Mouse (Mus musculus) forebrain, embryonic 15.5 days (tissue): ENCODE data around the gene Zrsr1. TPM values are rescaled to one million over a fixed set of nuclear protein-coding genes. Genes with fewer than 3 reads are reported as not detected.
A peak's percentile ranks its signal among the peaks of the same experiment; 100 is the strongest.

ENCODE experiments used
- ATAC-seq: fragments of 200-750 bp; cut with Nextera tagmentation; replicated peaks from 2 replicates; pipeline ENCODE4 v1.8.0; 2017; ENCODE audit warnings: mild to moderate bottlenecking, moderate TSS enrichment, moderate library complexity
- H3K27ac ChIP-seq: fragments of 300-500 bp; sonication (generic); replicated peaks from 2 replicates; pipeline ENCODE4 v1.5.1; 2015; ENCODE audit warnings: mild to moderate bottlenecking, inconsistent platforms
- H3K27me3 ChIP-seq: fragments of 300-500 bp; sonication (generic); 2 replicates; pipeline ENCODE4 v1.6.1; 2015; ENCODE audit warnings: inconsistent platforms
- H3K36me3 ChIP-seq: fragments of 300-500 bp; sonication (generic); 2 replicates; pipeline ENCODE4 v1.6.1; 2015; ENCODE audit warnings: mild to moderate bottlenecking, inconsistent platforms
- H3K4me1 ChIP-seq: fragments of 300-500 bp; sonication (generic); 2 replicates; pipeline ENCODE4 v1.6.1; 2015; ENCODE audit warnings: inconsistent platforms
- H3K4me2 ChIP-seq: fragments of 300-500 bp; sonication (generic); replicated peaks from 2 replicates; pipeline ENCODE4 v1.6.1; 2015; ENCODE audit warnings: mild to moderate bottlenecking, inconsistent platforms
- H3K4me3 ChIP-seq: fragments of 300-500 bp; sonication (generic); 2 replicates; pipeline ENCODE4 v1.5.1; 2015; ENCODE audit warnings: mild to moderate bottlenecking, inconsistent platforms
- H3K9ac ChIP-seq: fragments of 300-500 bp; sonication (generic); replicated peaks from 2 replicates; pipeline ENCODE4 v1.6.1; 2015; ENCODE audit warnings: mild to moderate bottlenecking, inconsistent platforms
- H3K9me3 ChIP-seq: fragments of 300-500 bp; sonication (generic); 2 replicates; pipeline ENCODE4 v1.6.1; 2016; ENCODE audit warnings: inconsistent platforms
- WGBS: fragments of 180-500 bp; shearing (Covaris S2); methylation state at CpG from one replicate; pipeline ENCODE4 v1.1.7; 2015; ENCODE audit warnings: mixed read lengths; 5-methylcytosine and 5-hydroxymethylcytosine counted together
- polyA plus RNA-seq: library from polyadenylated mRNA; unstranded; fragments of >200 nt; fragmentation: Nextera tagmentation; extraction: Ambion mirVana; gene quantifications from 2 replicates; pipeline ENCODE4 v1.2.1, GENCODE M21; 2015

Zrsr1 gene
- 5.8 and 6.1 TPM in 2 replicates for polyA plus RNA-seq

DNA sequence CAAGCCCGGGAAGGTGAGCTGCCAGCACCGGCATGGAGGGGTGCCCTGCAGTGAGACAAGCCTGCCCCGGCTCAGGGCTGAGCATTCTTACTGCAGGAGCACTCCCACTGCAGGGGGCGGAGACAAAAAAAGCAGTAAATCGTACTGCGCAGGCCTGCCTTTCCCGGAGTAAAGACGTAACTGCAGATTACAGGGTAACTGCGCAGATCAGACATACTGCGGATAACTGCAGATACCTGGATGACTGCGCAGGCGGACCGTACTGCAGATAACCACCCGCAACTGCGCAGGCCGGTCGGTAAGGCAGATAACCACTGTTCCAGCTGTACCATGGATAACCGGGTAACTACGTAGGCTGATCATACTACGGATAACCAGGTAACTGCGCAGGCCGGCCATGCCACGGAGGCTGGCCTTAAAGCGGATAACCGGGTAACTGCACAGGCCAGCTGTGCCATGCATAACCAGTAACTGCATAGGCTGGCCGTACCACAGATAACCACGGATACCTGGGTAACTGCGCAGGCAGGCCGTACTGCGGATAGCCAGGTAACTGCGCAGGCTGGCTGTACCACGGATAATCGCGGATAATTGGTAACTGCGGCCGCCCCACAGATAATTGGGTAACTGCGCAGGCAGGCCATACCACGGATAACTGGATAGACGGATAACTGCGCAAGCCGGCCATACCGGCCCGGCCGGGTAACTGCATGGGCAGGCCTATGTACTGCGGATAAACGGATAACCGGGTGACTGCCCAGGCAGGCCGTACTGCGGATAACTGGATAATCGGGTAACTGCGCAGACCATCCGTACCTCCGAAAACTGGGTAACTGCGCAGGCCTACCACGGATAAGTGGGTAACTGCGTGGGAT is at the start of gene Zrsr1:
Gene Zrsr1 (plus strand): TSS at position 171 of the 875 bp plus-strand sequence.
- H3K4me2 ChIP-seq, result peak within 1 kb of the TSS; percentile 63
- peaks cover 27% of the 10 kb centered on the region for H3K4me1 ChIP-seq
- H3K27me3 ChIP-seq, result no peaks in the 10 kb centered on the region
- H3K9me3 ChIP-seq, result peaks cover 20% of the 10 kb centered on the region; the same call in 1 of the 2 replicates
- peak within 1 kb of the TSS; percentile 73 for H3K27ac ChIP-seq
- H3K9ac ChIP-seq, result peak within 1 kb of the TSS; percentile 44
- ATAC-seq, result peak; percentile 81
- peak within 1 kb of the TSS; percentile 54 for H3K4me3 ChIP-seq
- 58% methylated on average over 56 of the region's 56 CpGs for WGBS
- H3K36me3 ChIP-seq, result 0 out of 2 replicates have a peak, but pooled peaks cover 2% of the 10 kb centered on the region

DNA sequence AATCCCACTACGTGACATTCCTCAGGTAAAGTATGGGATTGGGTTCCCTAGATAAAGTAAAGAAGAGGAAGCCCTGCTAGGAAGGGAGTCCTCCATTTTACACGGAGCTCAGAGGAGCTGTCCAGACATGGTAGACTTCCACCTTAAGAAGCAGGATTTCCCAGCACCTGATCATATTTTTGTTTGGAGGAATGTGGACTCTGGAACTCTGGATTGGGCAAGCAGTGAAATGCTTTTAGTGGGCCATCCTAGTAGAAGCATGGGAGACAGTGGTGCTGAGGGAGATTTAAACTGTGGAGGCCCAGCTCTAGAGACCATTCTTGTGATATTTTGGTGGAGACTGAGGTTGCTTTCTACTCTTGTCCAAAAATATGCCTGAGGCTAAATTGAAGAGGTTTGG is 49.3 kb upstream of the Zrsr1 start:
- H3K27me3 ChIP-seq, result no peaks in the 10 kb centered on the region
- H3K27ac ChIP-seq, result no peak overlapping the region
- no peaks in the 10 kb centered on the region for H3K36me3 ChIP-seq
- 87% methylated on average over 2 of the region's 2 CpGs for WGBS
- ATAC-seq, result no peak
- H3K4me3 ChIP-seq, result no peak overlapping the region
- H3K9ac ChIP-seq, result no peak overlapping the region
- no peak overlapping the region for H3K4me2 ChIP-seq
- 0 out of 2 replicates have a peak, but pooled peaks cover 3% of the 10 kb centered on the region for H3K4me1 ChIP-seq
- H3K9me3 ChIP-seq, result no peaks in the 10 kb centered on the region

DNA sequence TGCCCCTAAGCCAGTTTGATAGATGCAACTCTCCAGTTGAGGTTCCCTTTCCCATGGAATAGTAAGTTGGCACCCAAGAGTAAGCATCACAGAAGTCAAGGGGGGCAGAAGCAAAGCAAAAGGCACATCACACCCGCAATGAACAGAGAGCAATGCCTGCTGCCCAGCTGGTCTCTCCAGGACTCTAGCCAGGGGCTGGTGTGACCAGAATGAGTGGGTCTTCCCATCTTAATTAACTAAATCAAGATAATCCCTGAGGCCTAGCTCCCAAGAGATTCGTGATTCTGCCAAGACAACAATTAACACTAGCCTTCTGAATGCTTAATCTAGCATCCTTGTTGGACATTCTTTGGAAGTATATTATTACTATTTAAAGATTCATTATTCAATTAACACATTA is 48.2 kb upstream of the Zrsr1 start:
- H3K27me3 ChIP-seq, result no peaks in the 10 kb centered on the region
- H3K9me3 ChIP-seq, result no peaks in the 10 kb centered on the region
- H3K4me2 ChIP-seq, result no peak overlapping the region
- H3K9ac ChIP-seq, result no peak overlapping the region
- H3K36me3 ChIP-seq, result no peaks in the 10 kb centered on the region
- no peak overlapping the region for H3K4me3 ChIP-seq
- no peak overlapping the region for H3K27ac ChIP-seq
- 52% methylated on average over 2 of the region's 2 CpGs for WGBS
- 0 out of 2 replicates have a peak, but pooled peaks cover 3% of the 10 kb centered on the region for H3K4me1 ChIP-seq
- no peak for ATAC-seq

DNA sequence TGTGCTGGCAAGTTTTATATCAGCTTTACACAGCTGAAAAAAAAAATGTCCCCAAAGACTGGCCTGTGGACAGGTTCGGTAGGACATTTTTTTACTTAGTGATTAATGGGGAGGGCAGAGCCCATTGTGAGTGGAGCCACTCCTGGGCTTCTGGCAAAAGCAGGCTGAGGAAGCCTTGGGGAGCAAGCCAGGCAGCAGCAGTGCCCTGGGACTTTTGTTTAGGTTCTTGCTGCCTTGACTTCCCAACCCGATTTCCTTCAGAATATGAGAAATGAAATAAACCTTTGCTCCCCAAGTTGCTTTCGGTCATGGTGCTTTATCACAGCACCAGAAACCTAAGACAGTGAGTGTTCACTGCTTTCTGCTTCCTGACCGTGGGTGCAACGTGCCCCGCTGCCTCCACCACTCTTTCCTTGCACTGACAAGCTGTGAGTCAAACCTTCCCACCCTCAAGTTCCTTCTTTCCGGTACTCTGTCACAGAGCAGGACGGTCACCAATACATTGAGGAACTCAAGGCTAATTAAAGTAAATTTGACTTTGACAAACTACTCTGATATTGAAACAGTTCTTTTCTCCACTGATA is 43.1 kb upstream of the Zrsr1 start:
- no peak for ATAC-seq
- H3K4me1 ChIP-seq, result 0 out of 2 replicates have a peak, but pooled peaks cover under 1% of the 10 kb centered on the region
- H3K27me3 ChIP-seq, result no peaks in the 10 kb centered on the region

DNA sequence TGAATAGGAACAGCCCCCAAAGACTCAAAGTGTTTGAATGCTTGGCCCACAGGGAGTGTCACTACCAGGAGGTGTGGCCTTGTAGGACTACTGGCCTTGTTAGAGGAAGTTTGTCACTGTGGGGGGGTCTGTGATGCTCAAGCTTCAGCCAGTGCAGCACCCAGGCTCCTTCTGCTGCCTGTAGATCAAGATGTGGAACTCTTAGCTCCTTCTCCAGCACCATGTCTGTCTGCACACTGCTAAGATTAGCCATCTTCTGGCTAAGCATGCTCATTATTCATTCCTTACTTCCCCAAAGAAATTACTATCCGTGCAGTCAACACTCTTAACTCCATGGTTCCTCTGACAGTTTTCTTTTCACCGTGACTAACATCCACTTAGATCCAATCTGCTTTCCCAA is 41.7 kb upstream of the Zrsr1 start:
- no peak overlapping the region for H3K4me2 ChIP-seq
- H3K4me3 ChIP-seq, result no peak overlapping the region
- no peaks in the 10 kb centered on the region for H3K36me3 ChIP-seq
- no peaks in the 10 kb centered on the region for H3K4me1 ChIP-seq
- no peaks in the 10 kb centered on the region for H3K27me3 ChIP-seq
- H3K9me3 ChIP-seq, result no peaks in the 10 kb centered on the region
- ATAC-seq, result no peak
- H3K27ac ChIP-seq, result no peak overlapping the region
- WGBS, result 82% methylated on average over 2 of the region's 2 CpGs
- H3K9ac ChIP-seq, result no peak overlapping the region

More for the DNA sequence above, 43.1 kb upstream of the Zrsr1 start:
- H3K4me2 ChIP-seq, result no peak overlapping the region
- 90% methylated on average over 8 of the region's 8 CpGs for WGBS
- H3K27ac ChIP-seq, result no peak overlapping the region
- H3K9me3 ChIP-seq, result no peaks in the 10 kb centered on the region
- no peak overlapping the region for H3K4me3 ChIP-seq
- no peak overlapping the region for H3K9ac ChIP-seq
- H3K36me3 ChIP-seq, result no peaks in the 10 kb centered on the region

DNA sequence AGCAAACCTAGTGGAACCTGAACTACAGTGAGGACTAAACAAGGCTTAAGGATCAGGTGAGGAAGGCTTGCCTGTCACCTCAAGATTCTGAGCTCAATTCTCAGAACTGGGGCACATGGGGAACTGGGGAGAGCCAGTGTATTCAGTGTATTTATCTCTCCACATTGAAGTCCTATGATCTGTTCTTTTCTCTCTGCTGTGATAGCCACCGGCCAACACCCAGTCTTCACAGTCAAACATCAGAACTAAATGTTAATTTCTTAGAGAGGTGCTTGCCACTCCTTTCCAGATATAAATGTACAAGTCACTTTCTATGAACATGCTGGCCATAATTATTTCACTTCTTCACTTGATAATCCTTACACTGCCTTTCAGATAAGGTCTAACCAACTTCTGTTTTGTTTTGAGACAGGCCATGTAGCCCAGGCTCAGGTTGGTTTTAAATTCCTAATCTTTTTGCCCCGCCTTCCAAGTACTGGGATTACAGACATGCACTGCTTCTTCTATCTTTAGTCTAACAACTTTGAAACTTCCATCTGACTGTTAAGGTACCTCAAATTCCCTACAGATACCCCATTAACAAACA is 40.4 kb upstream of the Zrsr1 start:
- Histone ChIP-seq H3K9ac (no peak overlapping the region), H3K4me1 (no peaks in the 10 kb centered on the region), H3K9me3 (no peaks in the 10 kb centered on the region), H3K4me2 (no peak overlapping the region), H3K4me3 (no peak overlapping the region), H3K27me3 (no peaks in the 10 kb centered on the region), H3K36me3 (no peaks in the 10 kb centered on the region), H3K27ac (no peak overlapping the region)
- WGBS, result 96% methylated on average over 2 of the region's 2 CpGs
- ATAC-seq, result no peak

DNA sequence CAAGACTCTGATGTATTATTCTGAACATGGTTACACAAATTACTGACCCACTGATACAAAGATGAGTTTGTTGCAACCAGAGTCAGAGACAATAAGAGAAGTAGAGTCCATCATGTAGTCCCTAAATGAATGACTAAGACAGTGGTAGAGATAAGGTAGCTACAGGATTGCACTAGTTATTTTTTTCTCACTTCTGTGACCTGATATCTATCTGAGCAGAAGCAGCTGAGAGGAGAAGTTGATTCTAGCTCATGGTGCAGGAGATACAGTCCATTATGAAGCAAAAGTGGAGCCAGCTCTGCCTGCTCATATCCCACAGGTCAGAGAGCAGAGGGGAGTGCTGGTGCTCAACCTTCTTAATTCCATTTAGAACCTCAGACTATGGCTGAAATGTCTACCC is 39.6 kb upstream of the Zrsr1 start:
- no peak overlapping the region for H3K27ac ChIP-seq
- H3K4me3 ChIP-seq, result no peak overlapping the region
- no peak for ATAC-seq
- no peaks in the 10 kb centered on the region for H3K36me3 ChIP-seq
- no peak overlapping the region for H3K9ac ChIP-seq
- no peak overlapping the region for H3K4me2 ChIP-seq
- no peaks in the 10 kb centered on the region for H3K4me1 ChIP-seq
- H3K9me3 ChIP-seq, result no peaks in the 10 kb centered on the region
- no peaks in the 10 kb centered on the region for H3K27me3 ChIP-seq

DNA sequence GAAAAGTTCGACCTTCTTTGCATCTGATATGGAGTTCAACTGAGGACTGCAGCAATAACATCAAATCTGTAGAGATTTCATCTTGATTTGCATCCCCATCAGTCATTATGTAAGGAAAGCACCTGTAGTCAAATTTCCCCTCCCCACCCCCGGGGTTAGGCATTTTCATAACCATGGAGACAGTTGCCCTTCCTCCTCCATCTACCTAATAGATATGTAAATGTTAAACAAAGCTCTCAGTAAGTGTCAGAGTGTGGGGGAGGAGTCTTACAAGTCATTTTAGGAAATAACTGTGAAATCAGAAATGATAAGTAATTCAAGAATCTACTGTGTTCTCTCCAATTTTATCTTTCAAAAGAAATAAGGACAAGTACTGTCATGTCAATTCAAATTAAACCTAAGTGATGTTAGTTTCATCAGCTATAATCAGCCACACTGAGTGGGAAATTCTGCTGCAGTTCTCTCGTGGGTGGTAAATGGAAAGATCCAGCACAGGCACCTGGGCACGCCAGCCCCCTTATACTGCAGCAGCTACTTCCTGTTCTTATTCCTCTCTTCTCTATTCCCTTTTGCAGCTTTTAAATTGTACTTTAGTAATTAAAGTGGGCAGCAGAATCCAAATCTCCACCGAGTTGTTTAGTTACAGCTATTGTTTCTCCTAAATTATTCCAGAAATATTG is 35.2 kb upstream of the Zrsr1 start:
- H3K4me2 ChIP-seq, result no peak overlapping the region
- peak; percentile 66 for ATAC-seq
- H3K27me3 ChIP-seq, result no peaks in the 10 kb centered on the region
- no peaks in the 10 kb centered on the region for H3K4me1 ChIP-seq
- H3K9ac ChIP-seq, result no peak overlapping the region
- no peaks in the 10 kb centered on the region for H3K36me3 ChIP-seq
- WGBS, result 56% methylated on average over 5 of the region's 5 CpGs
- no peak overlapping the region for H3K27ac ChIP-seq
- no peak overlapping the region for H3K4me3 ChIP-seq
- no peaks in the 10 kb centered on the region for H3K9me3 ChIP-seq

DNA sequence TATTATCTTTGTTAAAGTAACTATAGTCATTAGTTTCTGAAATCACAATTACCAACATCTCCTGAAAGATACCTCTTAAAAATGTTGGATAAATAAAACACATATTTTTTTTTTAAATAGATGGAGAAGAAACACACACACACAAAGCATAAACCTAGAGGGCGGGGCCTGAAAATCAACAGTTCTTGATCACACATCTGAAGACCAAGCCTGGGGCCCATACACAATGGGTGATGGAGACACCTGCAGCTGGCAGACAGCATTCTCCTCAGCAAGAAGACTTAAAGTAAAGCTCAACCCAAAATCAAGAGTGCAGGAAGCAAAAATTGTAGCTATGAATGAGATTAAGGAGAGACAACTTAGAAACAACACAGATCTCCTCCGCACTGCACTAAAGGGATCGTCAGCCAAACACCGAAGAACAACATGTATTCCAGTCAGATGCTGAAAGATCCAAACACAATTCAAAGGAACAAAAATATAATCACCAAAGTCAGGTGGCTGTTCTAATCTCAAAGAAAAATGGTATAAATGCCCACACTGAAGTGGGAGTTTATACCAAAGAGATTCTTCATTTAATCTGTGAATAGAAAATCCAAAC is 34.0 kb upstream of the Zrsr1 start:
- no peak for ATAC-seq
- Histone ChIP-seq H3K4me1 (no peaks in the 10 kb centered on the region), H3K4me3 (no peak overlapping the region), H3K27ac (no peak overlapping the region), H3K27me3 (no peaks in the 10 kb centered on the region), H3K9ac (no peak overlapping the region), H3K9me3 (no peaks in the 10 kb centered on the region), H3K4me2 (no peak overlapping the region), H3K36me3 (no peaks in the 10 kb centered on the region)
- 94% methylated on average over 4 of the region's 4 CpGs for WGBS

DNA sequence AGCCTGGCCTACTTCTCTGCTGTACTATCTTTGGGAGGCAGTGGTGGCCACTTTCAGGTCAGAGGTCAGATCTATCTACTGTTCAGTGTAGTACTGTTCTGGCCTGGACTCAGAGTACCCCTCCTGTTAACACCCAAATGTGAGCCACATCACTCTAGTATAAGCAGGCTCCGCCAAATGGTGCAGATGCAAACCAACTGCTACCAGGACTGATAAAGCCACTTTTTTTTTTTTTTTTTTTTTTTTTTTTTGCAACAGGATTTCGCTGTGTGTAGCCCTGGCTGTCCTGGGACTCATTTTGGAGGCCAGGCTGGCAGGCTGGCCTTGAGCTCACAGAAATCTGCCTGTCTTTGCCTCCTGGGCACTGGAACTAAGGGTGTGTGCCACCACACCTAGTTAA is 32.8 kb upstream of the Zrsr1 start:
- no peaks in the 10 kb centered on the region for H3K4me1 ChIP-seq
- 85% methylated on average over 2 of the region's 2 CpGs for WGBS

DNA sequence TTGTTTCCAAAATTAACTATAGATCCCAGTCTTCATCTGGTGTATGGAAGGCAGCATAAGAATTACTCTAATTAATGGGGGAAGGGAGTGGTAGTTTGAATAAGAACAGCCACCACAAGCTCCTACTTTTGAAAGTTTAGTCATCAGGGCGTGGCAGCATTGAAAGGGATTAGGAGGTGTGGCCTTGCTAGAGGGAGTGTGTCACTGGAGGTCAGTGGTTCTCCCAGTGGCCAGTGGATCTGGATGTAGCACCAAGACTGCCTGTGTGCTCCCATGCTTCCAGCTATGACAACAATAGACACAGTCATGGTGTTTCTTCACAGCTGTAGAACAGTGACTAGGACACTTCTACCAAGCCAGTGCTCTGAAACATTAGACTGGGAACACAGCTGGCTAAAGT is 22.7 kb upstream of the Zrsr1 start:
- Histone ChIP-seq H3K36me3 (no peaks in the 10 kb centered on the region), H3K4me1 (no peaks in the 10 kb centered on the region), H3K9ac (no peak overlapping the region), H3K4me3 (no peak overlapping the region), H3K27me3 (no peaks in the 10 kb centered on the region), H3K9me3 (no peaks in the 10 kb centered on the region), H3K4me2 (no peak overlapping the region), H3K27ac (no peak overlapping the region)
- no peak for ATAC-seq
- whole genome bisulfite sequencing, result 85% methylated on average over 1 of the region's 1 CpGs

More for the DNA sequence above, 32.8 kb upstream of the Zrsr1 start:
- Histone ChIP-seq H3K27me3 (no peaks in the 10 kb centered on the region), H3K36me3 (no peaks in the 10 kb centered on the region), H3K4me3 (no peak overlapping the region), H3K9me3 (no peaks in the 10 kb centered on the region), H3K4me2 (no peak overlapping the region), H3K27ac (no peak overlapping the region), H3K9ac (no peak overlapping the region)
- ATAC-seq, result no peak
